In the genomic region with DNA sequence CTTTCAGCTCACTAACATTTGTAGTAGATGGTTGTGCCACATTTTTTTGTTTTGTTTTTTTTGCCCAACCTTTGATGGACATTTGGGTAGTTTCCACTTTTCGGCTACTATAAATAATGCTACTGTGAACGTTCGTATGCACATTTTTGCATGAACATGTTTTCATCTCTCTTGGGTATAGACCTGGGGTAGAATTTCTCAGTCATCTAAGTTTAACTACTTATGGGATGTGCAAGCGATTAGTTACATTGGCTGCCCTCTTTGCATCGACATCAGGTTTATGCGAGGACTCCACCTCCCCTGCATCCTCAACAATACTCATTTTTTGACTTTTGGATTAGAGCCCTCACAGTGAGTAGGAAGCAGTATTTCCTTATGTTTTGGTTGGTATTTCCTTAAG, we compare ENCODE assay signal across 21 mouse cellular contexts. TPM values are rescaled to one million over a fixed set of nuclear protein-coding genes. Genes with fewer than 3 reads are reported as not detected.
DNase-seq lines count a peak whose midpoint lies in the region; ATAC-seq and TF ChIP-seq lines count a peak whose summit lies in the region.
"Had no signal": no experiment of that assay in that cellular context is flagged by ENCODE, and none has a peak within 500 bp of the region (broad histone marks: within the 10 kb centered on the region; RNA-seq: fewer than 3 reads in every experiment).

No protein-coding gene starts in this region.

- H3K4me3 ChIP-seq in forebrain, embryonic 11.5 days (ENCODE audit: low read depth, low read length), result no peak overlapping the region
- H3K4me3 ChIP-seq in forebrain, embryonic 13.5 days, result no peak overlapping the region
- H3K4me3 ChIP-seq in spleen, adult 2 months (ENCODE audit: extremely low read depth, insufficient read depth, insufficient read length), result no peak overlapping the region
- H3K4me3 ChIP-seq in bone marrow macrophage, adult 2 months (ENCODE audit: insufficient read depth, low read length), result no peak overlapping the region
- H3K4me3 ChIP-seq: forebrain, embryonic 12.5 days; hindbrain, embryonic 12.5 days; hindbrain, embryonic 15.5 days had no signal

- no peaks in the 10 kb centered on the region for H3K36me3 ChIP-seq in forebrain, embryonic 11.5 days (ENCODE audit: control insufficient read depth, insufficient read depth, low read length)
- no peaks in the 10 kb centered on the region for H3K36me3 ChIP-seq in forebrain, embryonic 13.5 days (ENCODE audit: poor library complexity, severe bottlenecking)
- no peaks in the 10 kb centered on the region for H3K36me3 ChIP-seq in spleen, adult 2 months (ENCODE audit: control insufficient read depth, insufficient read depth, low read length)
- no peaks in the 10 kb centered on the region for H3K36me3 ChIP-seq in splenic B cell, adult 2 months (ENCODE audit: control insufficient read depth, insufficient read depth, low read length, poor library complexity, severe bottlenecking)
- H3K36me3 ChIP-seq: forebrain, embryonic 12.5 days; hindbrain, embryonic 12.5 days; hindbrain, embryonic 15.5 days had no signal

- DNase-seq in forebrain, embryonic 11.5 days (ENCODE audit: low spot score), result peak; percentile 7
- peak in 1 of 2 experiments; percentile 67 for DNase-seq in spleen, adult 2 months (ENCODE audit: low read depth in 1 of 2, low spot score in 2 of 2)
- DNase-seq in spleen, adult 12 weeks (ENCODE audit: low spot score), result no peak
- DNase-seq in splenic B cell, adult 2 months (ENCODE audit: low read depth, low spot score), result peak; percentile 84
- DNase-seq in yolk sac, embryonic 10.5 days (ENCODE audit: low spot score), result no peak
- DNase-seq: adrenal gland, adult 8-10 months; adrenal gland, postnatal 25 days; cerebellum, adult 18-20 months; cerebellum, adult 9-10 months; cerebellum, postnatal 14 days; gastrocnemius, postnatal 10 days; gastrocnemius, postnatal 36 days had no signal

- no peak overlapping the region for H3K9ac ChIP-seq in forebrain, embryonic 11.5 days (ENCODE audit: low read length)
- no peak overlapping the region for H3K9ac ChIP-seq in forebrain, embryonic 13.5 days
- H3K9ac ChIP-seq: forebrain, embryonic 12.5 days; hindbrain, embryonic 12.5 days; hindbrain, embryonic 15.5 days had no signal

- 87% methylated on average over 6 of the region's 6 CpGs for WGBS in forebrain, embryonic 11.5 days
- WGBS in forebrain, embryonic 13.5 days, result 87% methylated on average over 6 of the region's 6 CpGs
- 36% methylated on average over 6 of the region's 6 CpGs for whole genome bisulfite sequencing in spleen, adult 2 months

- TF ChIP-seq CTCF in spleen, adult 2 months (IDR thresholded peaks at IDR 0.05; ENCODE audit: extremely low read depth, insufficient read depth, insufficient read length, insufficient replicate concordance), result no peak
- no peak for TF ChIP-seq CTCF in bone marrow macrophage, adult 2 months (IDR thresholded peaks at IDR 0.05; ENCODE audit: low read depth, low read length)

- H3K4me2 ChIP-seq in forebrain, embryonic 11.5 days (ENCODE audit: low read depth, low read length, severe bottlenecking), result no peak overlapping the region
- no peak overlapping the region for H3K4me2 ChIP-seq in forebrain, embryonic 13.5 days
- H3K4me2 ChIP-seq: forebrain, embryonic 12.5 days; heart, embryonic 11.5 days; hindbrain, embryonic 12.5 days; hindbrain, embryonic 15.5 days had no signal

- TF ChIP-seq POLR2A in spleen, adult 2 months (IDR thresholded peaks at IDR 0.05; ENCODE audit: low read depth, low read length), result no peak
- TF ChIP-seq POLR2A in bone marrow macrophage, adult 2 months (IDR thresholded peaks at IDR 0.05; ENCODE audit: borderline replicate concordance, low read depth, low read length), result no peak

- no peaks in the 10 kb centered on the region for H3K9me3 ChIP-seq in forebrain, embryonic 11.5 days (ENCODE audit: control insufficient read depth, low read length)
- no peaks in the 10 kb centered on the region for H3K9me3 ChIP-seq in forebrain, embryonic 13.5 days (replicated peaks)
- H3K9me3 ChIP-seq: forebrain, embryonic 12.5 days; hindbrain, embryonic 12.5 days; hindbrain, embryonic 15.5 days had no signal

- peaks cover 8% of the 10 kb centered on the region; the same call in 1 of the 2 replicates for H3K4me1 ChIP-seq in forebrain, embryonic 11.5 days (replicated peaks; ENCODE audit: control insufficient read depth, insufficient read depth, low read length)
- peaks cover 15% of the 10 kb centered on the region for H3K4me1 ChIP-seq in forebrain, embryonic 13.5 days
- peaks cover 21% of the 10 kb centered on the region for H3K4me1 ChIP-seq in spleen, adult 2 months (ENCODE audit: control insufficient read depth, insufficient read depth, insufficient read length)
- H3K4me1 ChIP-seq in bone marrow macrophage, adult 2 months (ENCODE audit: control insufficient read depth, insufficient read depth, low read length), result peaks cover 39% of the 10 kb centered on the region

- H3K27me3 ChIP-seq in forebrain, embryonic 11.5 days (ENCODE audit: control insufficient read depth, insufficient read depth, low read length), result peaks cover 84% of the 10 kb centered on the region
- peaks cover 90% of the 10 kb centered on the region for H3K27me3 ChIP-seq in forebrain, embryonic 13.5 days
- no peaks in the 10 kb centered on the region for H3K27me3 ChIP-seq in spleen, adult 2 months (ENCODE audit: control insufficient read depth, insufficient read depth, low read length)
- no peaks in the 10 kb centered on the region for H3K27me3 ChIP-seq in splenic B cell, adult 2 months (ENCODE audit: control insufficient read depth, insufficient read depth, low read length, poor library complexity, severe bottlenecking)

- ATAC-seq in forebrain, embryonic 11.5 days (replicated peaks; ENCODE audit: low FRiP score), result no peak
- no peak for ATAC-seq in forebrain, embryonic 13.5 days
- ATAC-seq in erythroblast, adult 5-6 weeks (replicated peaks; ENCODE audit: low FRiP score, poor library complexity, severe bottlenecking), result no peak
- ATAC-seq: CD4-positive, CD25-positive, alpha-beta regulatory T cell, adult 4 months; forebrain, embryonic 16.5 days had no signal

- no peak overlapping the region for H3K27ac ChIP-seq in forebrain, embryonic 11.5 days (ENCODE audit: low read depth, low read length)
- no peak overlapping the region for H3K27ac ChIP-seq in forebrain, embryonic 13.5 days
- H3K27ac ChIP-seq in spleen, adult 2 months (ENCODE audit: insufficient read depth, low read length), result peak overlapping the region; percentile 47; the same call in 1 of the 2 replicates
- H3K27ac ChIP-seq in bone marrow macrophage, adult 2 months (ENCODE audit: insufficient read depth, low read depth, low read length), result peak overlapping the region; percentile 70
- H3K27ac ChIP-seq: forebrain, embryonic 12.5 days; hindbrain, embryonic 12.5 days; hindbrain, embryonic 15.5 days had no signal

RNA-seq across cellular contexts. Expression of gene Ets1, which starts 43.5 kb away (rescaled TPM):
- 18.4 and 22.6 TPM in 2 replicates for polyA plus RNA-seq in forebrain, embryonic 11.5 days (2014; fragmentation: Nextera tagmentation; extraction: Ambion mirVana)
- 16.0 and 16.7 TPM in 2 replicates for polyA plus RNA-seq in forebrain, embryonic 13.5 days (2015; fragmentation: Nextera tagmentation; extraction: Ambion mirVana)
- 115 and 129 TPM in 2 replicates for polyA plus RNA-seq in spleen, adult 2 months (2012; rRNA removed)
- polyA plus RNA-seq in bone marrow macrophage, adult 2 months (2012; ENCODE audit: insufficient read depth, insufficient read length, missing spikeins), result 7.4 and 7.9 TPM in 2 replicates
- total RNA-seq in erythroblast, adult 5-6 weeks (2015; ENCODE audit: low replicate concordance), result 5.0 and 6.5 TPM in 2 replicates
- 10.5 and 11.3 TPM in 2 replicates for total RNA-seq in erythroblast, adult 5-6 weeks (2017; ENCODE audit: low replicate concordance)

Comparison
In these comparisons a context has a peak if more than half of its experiments do, and no peak if none do; other contexts are left out.
1. DNase-seq: peak in forebrain, embryonic 11.5 days (single experiment) and splenic B cell, adult 2 months (single experiment); none in spleen, adult 12 weeks (single experiment) and yolk sac, embryonic 10.5 days (single experiment).
2. H3K27ac ChIP-seq: peak in spleen, adult 2 months (single experiment) and bone marrow macrophage, adult 2 months (single experiment); none in forebrain, embryonic 11.5 days (single experiment) and forebrain, embryonic 13.5 days (single experiment).